Mouse (Mus musculus): Measurements from ENCODE around the gene Cpd.
"Not testable (repeated sequence)": the region's sequence is repeated elsewhere in the genome, so short reads cannot be mapped to it uniquely, and the experiment has no call there.

The Cpd gene

DNA sequence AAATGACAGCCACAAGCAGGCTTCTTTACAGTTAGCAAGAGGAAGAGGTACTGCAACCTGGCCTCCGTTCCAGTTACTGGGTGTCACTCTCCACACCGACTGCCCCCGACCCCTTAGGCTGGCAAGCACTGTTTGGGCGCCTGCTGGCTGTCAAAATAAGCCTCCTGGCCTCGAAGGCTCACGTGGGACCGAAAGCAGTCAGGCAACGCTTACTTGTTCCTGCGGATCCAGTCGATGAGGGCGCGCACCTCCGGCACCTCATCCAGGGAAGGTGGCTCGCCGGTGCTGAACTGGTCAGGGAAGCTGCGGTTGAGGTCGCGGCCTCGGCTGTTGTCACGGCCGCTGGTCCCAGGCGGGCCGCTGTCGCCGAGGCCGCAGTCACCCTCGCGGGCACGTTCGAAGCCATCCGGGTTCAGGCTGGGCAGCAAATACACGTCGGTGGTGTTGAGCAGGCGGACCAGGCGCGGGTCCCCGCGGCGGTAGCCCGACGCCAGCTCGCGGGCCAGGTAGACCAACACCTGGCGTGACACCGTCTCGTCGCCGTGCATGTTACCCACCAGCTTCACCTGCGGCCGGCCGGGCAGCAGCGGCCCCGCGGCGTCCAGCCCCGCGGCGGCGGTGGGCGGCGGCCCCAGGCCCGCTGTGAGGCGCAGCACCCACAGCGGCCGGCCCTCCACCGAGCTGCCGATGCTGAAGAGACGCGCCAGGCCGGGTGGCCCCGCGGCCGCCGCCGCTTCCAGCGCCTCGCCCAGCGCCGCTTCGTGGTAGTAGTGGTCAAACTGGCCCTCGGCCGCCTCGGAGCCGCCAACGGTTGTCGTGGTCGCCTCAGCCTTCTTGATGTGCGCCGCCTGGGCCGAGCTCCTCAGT, 574 bp downstream of the Cpd start:
- peak; percentile 39 to 65 for DNase-seq

DNA sequence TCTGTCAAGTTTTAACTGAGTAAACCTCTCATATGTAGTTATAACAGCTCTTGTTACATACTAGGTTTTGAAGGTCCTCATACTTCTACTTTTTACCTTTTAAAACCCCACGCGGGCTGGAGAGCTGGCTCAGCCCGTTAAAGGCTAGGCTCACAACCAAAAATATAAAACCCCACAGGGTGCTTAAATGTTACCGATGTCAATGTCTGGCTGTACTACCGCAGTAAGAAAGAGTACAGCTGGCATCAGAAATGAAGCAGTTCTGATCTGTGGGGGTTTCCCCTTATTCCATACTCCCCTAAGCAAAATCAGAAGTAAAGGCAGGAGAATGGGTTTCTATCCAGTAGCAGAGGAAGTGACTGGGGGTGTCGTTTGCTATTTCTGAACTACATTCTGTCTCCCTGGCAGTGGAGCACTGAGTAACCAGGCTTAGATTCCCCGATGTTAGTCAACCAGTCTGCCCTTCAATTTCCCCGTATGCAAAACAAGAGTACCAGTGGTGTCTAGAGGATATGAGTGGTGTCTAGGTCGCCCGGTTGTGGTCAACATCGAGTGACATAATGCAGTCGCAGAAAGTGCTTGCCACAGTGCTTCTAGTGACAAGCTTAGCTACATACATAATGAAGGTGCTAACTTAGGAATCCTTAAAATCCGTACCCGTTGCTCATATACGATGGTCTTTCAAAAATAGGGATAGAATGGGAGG, 1.4 kb downstream of the Cpd start:
- peak; percentile 27 to 32 for DNase-seq

DNA sequence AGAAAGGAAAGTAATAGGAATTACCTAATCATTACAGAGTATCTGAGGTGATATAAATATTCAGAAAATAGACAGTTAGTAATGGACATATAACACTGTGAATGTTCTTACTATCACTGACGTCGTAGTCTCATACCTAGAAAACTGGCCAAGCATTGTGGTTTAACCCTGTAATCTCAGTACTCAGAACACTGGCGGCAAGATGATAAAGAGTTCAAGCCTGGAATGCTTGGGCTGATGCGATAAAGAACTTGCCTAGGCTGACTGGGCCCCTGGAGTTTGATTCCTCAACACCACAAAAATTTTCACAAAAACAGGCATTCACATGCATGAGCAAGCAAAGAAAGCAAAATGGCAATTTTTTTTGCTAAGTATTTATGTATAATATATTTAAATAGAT, 8.2 kb downstream of the Cpd start:
- no peak for DNase-seq

DNA sequence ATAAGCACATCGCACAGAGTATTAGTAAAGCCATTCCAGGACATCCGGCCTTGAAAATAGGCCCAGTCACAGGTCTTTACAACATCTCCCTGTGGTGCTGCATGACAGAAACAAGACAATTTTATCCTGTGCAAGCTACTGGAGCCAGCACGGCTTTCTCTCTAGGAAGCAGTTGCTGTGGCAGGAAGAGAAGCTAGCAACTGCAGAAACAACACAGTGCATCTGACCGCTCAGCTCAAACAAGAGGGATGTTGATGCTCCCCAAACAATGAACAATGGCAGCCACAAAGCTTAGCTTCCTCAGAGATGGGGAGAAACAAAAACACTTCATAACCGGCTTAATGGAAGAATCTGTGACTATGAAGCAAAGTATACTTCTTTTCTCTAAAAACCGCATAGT, 10.5 kb downstream of the Cpd start:
- DNase-seq, result no peak

DNA sequence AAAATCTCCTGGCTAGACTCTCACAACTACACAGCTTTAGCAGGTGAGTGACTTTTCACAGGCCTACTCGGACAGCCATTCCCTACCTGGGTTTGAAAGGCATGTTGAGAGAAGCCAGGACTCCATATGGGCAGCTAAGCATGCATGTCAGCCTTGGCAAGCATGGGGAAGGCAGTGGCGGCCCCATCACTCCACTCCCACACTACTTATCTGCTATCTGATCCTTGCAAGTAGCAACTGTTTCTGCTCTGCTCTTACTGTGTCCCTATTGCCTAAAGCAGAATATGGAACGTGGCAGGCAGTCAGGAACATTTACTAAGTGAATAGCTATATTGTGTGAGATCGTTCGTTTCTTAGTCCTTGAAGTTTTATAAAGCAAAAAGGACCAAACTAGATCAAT, 10.9 kb downstream of the Cpd start:
- DNase-seq, result no peak

DNA sequence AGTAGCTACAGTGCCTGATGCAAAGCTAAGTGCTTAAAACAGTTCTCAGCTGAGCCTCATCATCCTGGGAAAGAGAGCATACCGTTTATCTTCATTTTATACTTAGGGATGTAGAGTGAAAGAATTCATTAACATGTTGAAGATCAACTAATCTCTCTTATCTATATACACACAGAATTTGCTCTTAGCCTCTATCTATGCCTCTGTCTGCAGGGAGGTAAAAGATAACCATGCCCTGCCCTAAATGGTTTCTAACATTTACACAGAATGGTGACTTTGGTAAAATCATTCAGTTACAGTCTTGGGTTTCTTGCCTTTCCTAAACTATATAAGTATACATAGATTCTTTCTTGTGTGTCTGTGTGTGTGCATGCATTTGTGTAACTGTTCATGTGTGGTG, 12.2 kb downstream of the Cpd start:
- no peak for DNase-seq

DNA sequence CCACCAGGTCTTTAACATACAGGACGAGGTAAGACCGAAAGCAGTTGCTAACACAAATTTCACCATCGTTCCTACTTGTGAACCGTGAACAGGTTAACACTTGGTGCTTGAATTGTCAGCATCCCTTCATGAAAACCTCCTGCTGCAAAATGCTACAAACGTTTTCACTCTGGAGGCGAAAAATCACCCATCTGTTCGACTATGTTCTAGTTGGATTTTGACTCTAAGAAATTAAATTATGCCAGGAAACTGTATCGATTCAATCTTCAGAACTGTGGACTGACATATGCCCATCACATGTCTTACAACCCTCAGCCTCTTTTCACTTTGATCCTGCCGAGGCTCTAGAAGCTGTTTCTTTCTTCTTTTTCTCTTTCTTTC, 21.9 kb downstream of the Cpd start:
- DNase-seq, result no peak

DNA sequence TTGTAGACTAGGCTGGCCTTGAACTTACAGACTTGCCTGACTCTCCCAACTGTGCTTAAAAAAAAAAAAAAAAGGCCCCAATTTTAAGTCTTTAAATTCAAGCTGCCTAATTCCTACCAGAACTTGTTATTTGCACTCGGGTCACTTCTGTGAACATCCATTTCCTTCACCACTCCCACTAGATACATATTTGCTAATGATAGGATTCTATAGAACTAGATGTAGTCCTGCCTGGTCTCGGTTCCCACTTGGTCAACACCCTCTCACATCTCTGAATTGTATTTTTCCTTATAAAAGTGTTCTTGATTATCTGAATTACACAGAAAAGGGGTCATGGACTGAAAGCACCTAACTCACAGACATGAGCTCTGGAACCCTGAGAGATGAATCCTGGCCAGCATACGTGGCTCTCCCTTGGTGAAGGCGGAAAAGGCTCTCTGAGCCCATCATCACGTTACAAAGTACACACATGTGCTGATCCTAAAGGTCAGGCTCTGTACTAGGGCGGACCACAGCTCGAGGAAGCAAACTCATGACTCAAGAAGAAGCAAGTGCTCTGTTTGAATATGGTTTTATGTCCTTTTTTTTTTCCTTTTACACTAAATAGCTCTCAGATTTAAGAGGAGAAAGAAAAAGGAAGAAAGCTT, 22.5 kb downstream of the Cpd start:
- DNase-seq, result no peak

DNA sequence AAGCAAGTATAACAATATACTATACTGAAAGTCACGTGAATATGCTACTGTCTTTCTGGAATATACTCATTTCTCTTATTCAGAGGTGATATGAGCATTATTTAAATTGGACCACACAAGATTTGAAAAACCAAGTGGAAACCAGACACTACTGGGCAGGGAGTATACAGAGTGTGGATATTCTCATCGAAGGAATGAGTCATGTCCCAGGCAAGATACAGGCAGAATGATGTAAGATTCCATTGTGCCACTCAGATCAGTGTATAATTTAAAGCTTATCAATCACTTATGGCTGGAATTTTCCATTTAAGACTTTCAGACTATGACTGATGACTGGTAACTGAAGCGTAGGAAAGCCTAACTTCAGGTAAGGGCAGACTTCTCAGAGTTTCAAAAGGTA, 23.2 kb downstream of the Cpd start:
- DNase-seq, result no peak

DNA sequence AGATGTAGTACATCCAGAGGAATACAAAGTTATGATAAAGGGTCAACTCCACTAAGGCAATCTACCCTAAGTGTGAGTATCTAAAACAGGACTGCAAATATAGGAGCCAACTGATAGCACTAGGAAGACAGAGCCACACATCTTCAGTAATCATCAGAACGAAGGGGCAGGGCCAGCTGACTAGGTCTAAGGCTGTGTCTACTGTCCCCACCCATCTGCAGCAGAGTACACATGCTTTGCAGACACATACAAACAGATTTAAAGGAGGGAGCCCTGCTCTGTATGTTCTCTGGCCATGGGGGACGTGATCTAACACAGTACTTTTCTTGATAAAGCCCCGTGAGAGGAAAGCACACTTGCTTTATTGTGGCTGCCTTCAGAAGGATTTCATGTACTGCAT, 25.5 kb downstream of the Cpd start:
- no peak for DNase-seq

DNA sequence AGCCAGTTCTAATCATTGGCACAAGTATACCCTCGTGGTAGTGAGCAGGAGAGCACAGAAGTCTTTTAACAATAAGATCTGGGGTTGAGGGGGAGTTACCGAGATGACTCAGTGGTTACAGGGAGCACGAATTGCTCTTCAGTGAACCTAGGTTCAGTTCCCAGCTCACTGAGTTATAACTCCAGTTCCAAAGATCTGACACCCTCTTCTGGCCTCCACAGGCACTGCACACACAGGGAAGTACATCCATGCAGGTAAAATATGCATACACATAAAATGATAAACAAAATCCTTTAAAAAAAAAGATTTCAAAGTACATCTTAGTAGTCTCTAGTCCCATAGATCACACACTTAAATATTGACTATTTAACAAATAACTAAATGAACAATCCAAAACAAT, 29.2 kb downstream of the Cpd start:
- no peak for DNase-seq

DNA sequence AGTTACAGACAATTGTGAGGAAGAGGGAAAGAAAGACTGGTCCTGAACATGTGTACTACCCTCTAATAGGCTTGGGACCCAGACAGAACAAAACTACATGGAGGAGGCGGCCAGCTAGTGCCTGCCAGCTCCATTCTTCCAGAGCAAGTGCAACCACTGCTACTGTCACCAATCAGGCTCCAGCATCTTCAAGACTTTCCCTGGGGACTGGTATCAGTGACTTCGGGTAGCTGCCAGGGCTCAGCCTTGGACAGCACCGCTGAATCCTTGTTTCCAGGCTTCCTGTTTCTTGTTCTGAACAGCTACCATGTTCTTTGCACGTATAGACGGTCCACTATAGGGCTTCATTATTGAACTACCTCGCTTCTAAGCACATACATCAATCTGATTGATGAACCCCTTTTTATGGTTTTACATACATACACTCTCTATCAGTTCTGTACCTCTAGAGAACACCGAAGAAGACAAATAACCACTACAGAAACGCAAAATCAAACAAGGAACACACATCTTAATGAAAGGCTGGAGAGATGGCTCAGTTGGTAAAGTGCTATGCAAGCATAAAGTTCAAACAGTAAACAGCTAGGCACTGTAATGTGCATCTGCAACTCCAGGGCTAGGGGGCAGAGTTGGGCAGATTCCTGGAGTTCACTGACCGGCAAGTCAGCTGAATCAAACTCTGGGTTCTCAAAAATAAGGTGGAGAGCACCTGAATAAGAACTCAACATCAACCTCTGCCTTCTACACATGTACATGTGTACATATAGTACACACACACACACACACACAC, 35.9 kb downstream of the Cpd start:
- DNase-seq, result peak; percentile 65 to 78

DNA sequence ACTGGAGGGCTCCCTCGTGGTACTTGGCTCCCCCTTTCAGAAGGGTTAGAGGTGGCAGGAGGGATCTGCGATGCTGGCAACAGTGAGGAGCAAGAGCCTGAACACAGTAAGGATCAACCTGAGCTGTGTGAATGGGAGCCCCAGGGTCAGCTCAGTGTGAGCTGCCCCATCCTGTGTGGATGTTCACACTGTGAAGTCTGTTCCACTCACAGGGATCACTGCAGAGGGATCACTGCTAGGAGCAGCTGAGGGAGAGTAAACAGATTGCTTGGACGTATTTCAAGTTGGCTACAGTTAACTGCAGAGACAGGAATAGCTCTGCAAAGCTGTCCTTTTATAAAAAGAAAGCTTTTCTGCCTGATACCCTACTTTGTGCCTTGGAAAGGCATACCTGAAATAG, 37.4 kb downstream of the Cpd start:
- DNase-seq, result no peak

DNA sequence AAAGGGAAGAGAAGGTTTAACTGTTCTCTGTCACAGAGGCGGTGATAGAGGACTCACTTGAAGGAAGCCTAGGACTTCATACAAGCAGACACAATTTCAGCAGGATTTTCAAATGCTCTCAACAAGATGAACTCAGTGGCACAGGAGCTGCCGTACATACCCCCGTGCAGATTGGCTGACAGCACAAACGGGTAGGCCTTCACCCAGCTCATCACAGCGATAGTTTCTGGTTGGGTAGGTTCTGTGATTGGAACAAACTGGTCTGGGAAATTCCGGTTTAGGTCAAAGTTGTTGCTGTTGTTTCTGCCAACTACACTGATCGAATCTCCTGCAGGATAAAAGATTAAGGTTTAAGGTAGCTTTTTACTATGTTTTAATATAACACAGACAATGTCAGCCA, 38.3 kb downstream of the Cpd start:
- no peak for DNase-seq

DNA sequence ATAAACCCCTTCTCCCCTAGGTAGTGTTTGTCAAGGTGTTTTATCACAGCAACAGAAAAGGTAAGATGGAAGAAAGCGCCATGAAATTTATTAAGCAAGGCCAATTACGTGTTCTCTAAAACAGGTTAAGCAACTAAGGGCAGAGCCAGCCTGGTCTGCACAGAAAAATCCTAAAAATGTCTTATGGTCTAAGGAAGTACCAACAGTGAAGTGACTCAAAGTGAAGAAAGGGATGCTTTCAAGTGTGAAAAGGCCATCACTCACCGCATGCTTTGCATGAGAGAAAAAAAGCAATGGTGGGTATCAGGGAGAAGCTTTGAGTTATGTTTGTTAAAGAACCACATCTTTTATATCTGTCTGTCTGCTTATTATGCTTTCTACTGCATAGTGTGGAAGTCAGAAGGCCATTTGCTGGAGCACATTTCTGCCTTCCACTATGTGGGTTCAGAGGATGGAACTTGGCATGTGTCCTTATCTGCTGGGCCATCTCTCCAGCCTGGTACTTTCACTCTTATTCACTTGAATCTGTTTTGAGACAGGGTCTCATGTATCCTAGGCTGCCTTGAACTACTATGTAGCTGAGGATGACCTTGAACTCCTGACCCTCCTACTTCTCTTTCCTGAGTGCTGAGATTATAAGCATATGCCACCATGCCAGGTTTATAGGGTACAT, 39.7 kb downstream of the Cpd start:
- no peak for DNase-seq

DNA sequence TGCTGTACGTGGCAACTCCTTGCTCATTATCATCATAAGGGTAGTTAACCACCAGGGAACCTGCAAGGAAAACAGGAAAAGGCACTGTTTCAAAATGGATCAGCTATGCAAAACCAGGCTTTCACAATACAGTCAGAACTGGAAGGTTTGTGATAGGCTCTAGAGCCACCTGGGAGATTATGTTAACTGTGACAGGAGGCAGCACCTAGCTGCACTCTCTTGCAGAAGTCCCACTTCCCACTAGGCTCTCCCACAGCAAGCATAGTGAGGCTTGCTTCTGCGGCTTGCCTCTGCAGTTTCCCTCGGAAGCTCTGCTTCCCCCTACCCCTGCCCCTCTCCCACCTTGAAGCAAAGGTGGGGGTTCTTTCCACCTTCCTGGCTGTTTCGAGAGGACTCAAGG, 40.8 kb downstream of the Cpd start:
- no peak for DNase-seq

DNA sequence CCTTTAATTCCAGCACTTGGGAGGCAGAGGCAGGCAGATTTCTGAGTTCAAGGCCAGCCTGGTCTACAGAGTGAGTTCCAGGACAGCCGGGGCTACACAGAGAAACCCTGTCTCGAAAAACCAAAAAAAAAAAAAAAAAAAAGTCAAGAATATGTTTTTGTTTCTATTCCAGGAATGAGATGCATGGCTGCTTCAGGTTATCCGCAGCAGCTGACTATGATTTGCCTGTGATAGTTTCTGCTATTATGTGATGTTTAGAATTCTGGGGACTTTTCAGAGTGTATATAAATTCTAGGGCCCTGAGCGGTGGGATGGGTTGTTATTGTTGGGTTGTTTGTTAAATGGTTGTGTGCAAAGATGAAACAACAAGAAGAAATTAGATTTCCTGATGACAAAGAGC, 41.7 kb downstream of the Cpd start:
- not testable (repeated sequence) for DNase-seq

DNA sequence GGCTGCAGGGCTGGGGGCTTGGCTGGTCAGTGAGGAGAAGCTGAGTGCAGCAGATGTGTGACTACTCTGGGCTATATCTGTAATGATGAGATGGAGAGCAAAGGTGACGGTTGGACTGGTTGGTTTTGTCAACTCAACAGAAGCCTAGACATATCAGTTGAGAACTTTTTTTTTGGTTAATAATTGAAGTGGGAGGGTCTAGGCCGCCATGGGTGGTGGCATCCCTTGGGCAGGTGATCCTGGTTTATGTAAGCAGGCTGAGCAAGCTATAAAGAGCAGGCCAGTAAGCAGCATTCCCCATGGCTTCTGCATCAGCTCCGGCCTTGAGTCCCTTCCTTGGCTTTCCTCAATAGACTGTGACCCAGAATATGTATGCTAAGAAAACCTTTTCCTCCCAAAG, 43.6 kb downstream of the Cpd start:
- peak; percentile 53 to 84 for DNase-seq

DNA sequence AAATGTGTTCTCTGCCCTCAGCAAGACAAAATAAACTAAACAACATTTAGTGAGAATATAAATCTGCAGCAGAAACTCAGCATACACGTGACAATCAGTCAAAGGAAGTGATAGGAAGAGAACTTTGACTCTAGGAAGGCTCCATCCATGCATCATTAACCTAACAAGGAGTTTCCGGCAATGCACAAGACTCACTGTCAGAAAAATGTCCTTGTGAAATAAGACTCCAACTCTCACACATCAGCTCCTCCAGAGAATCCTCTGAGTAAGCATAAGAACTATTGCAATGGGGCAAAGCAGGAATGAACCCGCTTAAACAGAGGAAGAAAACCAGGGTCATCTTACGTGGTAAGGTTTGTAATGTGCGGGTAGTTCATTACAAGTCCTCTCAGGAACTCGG, 49.6 kb downstream of the Cpd start:
- DNase-seq, result peak in 1 of 2 experiments; percentile 10

DNA sequence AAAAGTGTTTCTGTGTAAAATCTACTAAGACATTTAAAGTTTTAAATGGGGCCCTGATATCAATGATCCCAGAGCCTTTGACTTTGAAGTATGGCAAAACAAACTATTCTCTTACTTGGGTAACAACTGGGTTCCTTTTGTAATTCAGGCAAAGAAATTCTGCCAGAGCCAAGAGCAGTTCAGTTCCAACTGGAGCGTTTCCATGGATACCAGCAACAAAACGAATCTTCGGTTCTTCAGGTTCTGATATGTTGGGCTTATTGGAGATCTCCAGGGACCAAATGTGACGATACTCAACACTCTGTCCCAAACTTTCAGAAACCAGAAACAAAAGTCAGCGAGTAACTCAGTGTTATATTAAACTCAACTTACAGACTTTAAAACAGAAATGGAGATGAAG, 51.5 kb downstream of the Cpd start:
- no peak for DNase-seq

DNA sequence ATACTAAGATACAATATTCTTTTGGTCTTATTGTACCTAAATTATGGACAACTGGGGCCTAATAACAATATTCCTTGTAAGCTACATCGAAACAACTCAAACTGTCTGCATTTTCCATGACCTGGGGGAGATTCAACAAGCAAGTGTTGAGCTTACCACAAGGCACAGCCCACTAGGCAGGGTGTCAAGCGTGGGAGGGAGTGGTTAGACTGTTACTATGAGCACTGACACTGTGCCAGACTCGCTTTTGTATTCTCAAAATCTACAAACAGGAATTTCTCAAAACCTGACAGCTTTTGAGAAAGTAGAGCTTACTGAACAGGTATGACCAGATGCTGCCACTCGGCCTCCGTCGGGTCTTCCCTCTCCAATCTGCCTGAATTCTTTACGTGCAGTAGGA, 55.5 kb downstream of the Cpd start:
- DNase-seq, result no peak

DNA sequence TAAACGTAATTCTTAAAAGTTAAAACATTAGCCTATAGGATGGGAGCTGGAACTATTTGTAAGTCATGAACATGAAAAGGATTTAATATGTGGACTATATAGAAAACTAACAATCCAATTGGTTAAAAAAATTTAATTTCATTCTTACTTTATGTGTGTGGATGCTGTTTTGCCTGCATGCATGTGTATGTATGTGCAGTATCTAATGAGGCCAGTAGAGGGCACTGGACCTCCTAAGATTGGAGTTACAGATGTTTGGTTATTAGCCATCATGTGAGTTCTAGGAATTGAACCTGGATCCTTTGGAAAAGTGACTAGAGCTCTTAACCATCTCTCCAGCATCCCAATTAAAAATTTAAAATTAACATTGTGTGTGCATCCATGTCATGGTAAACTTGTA, 57.6 kb downstream of the Cpd start:
- peak; percentile 65 to 75 for DNase-seq

DNA sequence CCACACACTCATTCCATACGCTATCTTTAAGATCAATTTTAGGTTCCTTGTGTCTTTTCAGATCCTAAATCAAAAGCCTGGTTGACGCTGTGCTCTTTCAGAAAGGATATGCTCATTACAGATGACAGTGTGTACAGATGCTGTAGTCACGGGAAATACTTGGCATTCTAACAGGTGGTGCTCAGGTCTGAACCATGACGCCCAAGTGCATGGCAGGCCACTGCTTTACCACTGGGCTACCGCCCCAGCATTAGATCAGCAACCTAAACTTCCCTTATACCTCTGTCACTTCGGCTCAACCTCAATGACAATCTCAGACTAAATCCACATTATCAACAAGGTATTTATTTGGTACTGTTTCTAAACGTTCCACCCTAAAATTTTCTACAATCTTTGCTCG, 71.3 kb downstream of the Cpd start:
- no peak for DNase-seq

All from kidney, postnatal 36 days (tissue).